In the genomic region with DNA sequence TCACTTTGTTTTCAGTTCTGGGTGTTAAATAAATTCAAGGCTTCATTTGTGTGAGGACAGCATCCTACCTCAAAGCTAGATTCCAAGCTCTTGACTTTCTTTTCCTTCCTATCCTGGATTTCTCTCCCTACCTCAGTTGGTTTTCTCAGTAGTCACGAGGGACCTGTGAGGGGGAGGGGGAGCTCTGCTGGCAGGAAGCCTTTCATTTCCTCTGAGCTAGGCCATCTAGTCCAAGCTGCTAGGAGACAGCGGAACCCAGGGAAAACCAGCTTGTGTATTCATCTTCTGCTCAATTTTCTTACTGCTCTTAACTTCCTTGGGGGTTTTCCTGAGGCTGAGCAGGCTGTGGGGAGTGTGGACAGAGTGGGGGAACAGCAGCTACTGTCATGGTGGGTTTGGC, we compare ENCODE assay signal across 8 mouse cellular contexts. TPM values are rescaled to one million over a fixed set of nuclear protein-coding genes. Genes with fewer than 3 reads are reported as not detected.
DNase-seq lines count a peak whose midpoint lies in the region; ATAC-seq and TF ChIP-seq lines count a peak whose summit lies in the region.

No protein-coding gene starts in this region.

- H3K27ac ChIP-seq in hindbrain, embryonic 12.5 days: peak overlapping the region; percentile 52
- H3K27ac ChIP-seq in hindbrain, embryonic 10.5 days: no peak overlapping the region
- H3K27ac ChIP-seq in heart, embryonic 11.5 days (ENCODE audit: low read depth, low read length): peak overlapping the region; percentile 58; the same call in 1 of the 2 replicates
- peak overlapping the region; percentile 54 for H3K27ac ChIP-seq in lung, postnatal 0 days (ENCODE audit: low read length)

- no peak for TF ChIP-seq EP300 in lung, postnatal 0 days (IDR thresholded peaks at IDR 0.05)

- WGBS in hindbrain, embryonic 12.5 days: 53% methylated on average over 2 of the region's 2 CpGs
- WGBS in hindbrain, embryonic 10.5 days: 61% methylated on average over 2 of the region's 2 CpGs
- 49% methylated on average over 2 of the region's 2 CpGs for WGBS in heart, embryonic 11.5 days (ENCODE audit: insufficient replicate concordance)
- 47% methylated on average over 2 of the region's 2 CpGs for WGBS in lung, postnatal 0 days

- no peak overlapping the region for H3K4me2 ChIP-seq in hindbrain, embryonic 12.5 days (replicated peaks)
- H3K4me2 ChIP-seq in heart, embryonic 11.5 days: no peak overlapping the region
- no peak overlapping the region for H3K4me2 ChIP-seq in lung, postnatal 0 days (replicated peaks; ENCODE audit: low read depth, low read length)

- no peaks in the 10 kb centered on the region for H3K9me3 ChIP-seq in hindbrain, embryonic 12.5 days (replicated peaks)
- no peaks in the 10 kb centered on the region for H3K9me3 ChIP-seq in hindbrain, embryonic 10.5 days
- no peaks in the 10 kb centered on the region for H3K9me3 ChIP-seq in heart, embryonic 11.5 days (replicated peaks; ENCODE audit: control insufficient read depth, low read length)
- H3K9me3 ChIP-seq in lung, postnatal 0 days (ENCODE audit: low read length): no peaks in the 10 kb centered on the region

- H3K36me3 ChIP-seq in hindbrain, embryonic 12.5 days: peaks cover 67% of the 10 kb centered on the region
- peaks cover 98% of the 10 kb centered on the region for H3K36me3 ChIP-seq in hindbrain, embryonic 10.5 days
- peaks cover 19% of the 10 kb centered on the region for H3K36me3 ChIP-seq in heart, embryonic 11.5 days (ENCODE audit: control insufficient read depth, insufficient read depth, low read length)
- peaks cover 17% of the 10 kb centered on the region; the same call in 1 of the 2 replicates for H3K36me3 ChIP-seq in lung, postnatal 0 days (ENCODE audit: insufficient read depth, low read length)

- no peak for ATAC-seq in hindbrain, embryonic 12.5 days (ENCODE audit: low FRiP score)
- no peak for ATAC-seq in heart, embryonic 11.5 days (replicated peaks; ENCODE audit: insufficient number of reproducible peaks, low FRiP score, low TSS enrichment)
- ATAC-seq in lung, postnatal 0 days: peak; percentile 63
- ATAC-seq in monocyte, adult 5-6 weeks (replicated peaks; ENCODE audit: insufficient number of reproducible peaks, low FRiP score, low TSS enrichment, poor library complexity, severe bottlenecking): no peak

- H3K4me1 ChIP-seq in hindbrain, embryonic 12.5 days: peaks cover 6% of the 10 kb centered on the region; the same call in 1 of the 2 replicates
- H3K4me1 ChIP-seq in hindbrain, embryonic 10.5 days (replicated peaks): 0 out of 2 replicates have a peak, but pooled peaks cover 4% of the 10 kb centered on the region
- H3K4me1 ChIP-seq in heart, embryonic 11.5 days (ENCODE audit: control insufficient read depth, insufficient read depth, low read length): peaks cover 9% of the 10 kb centered on the region; the same call in 1 of the 2 replicates
- H3K4me1 ChIP-seq in lung, postnatal 0 days (ENCODE audit: insufficient read depth, low read depth, low read length): peaks cover 13% of the 10 kb centered on the region

- no peak overlapping the region for H3K9ac ChIP-seq in hindbrain, embryonic 12.5 days
- no peak overlapping the region for H3K9ac ChIP-seq in heart, embryonic 11.5 days (ENCODE audit: low read depth, low read length)
- no peak overlapping the region for H3K9ac ChIP-seq in lung, postnatal 0 days (replicated peaks; ENCODE audit: low read depth)

- no peak overlapping the region for H3K4me3 ChIP-seq in hindbrain, embryonic 12.5 days
- H3K4me3 ChIP-seq in hindbrain, embryonic 10.5 days: no peak overlapping the region
- H3K4me3 ChIP-seq in heart, embryonic 11.5 days (ENCODE audit: low read depth, low read length): no peak overlapping the region
- H3K4me3 ChIP-seq in lung, postnatal 0 days (ENCODE audit: low read depth, low read length): no peak overlapping the region

- no peaks in the 10 kb centered on the region for H3K27me3 ChIP-seq in hindbrain, embryonic 12.5 days
- no peaks in the 10 kb centered on the region for H3K27me3 ChIP-seq in hindbrain, embryonic 10.5 days (ENCODE audit: insufficient read depth, poor library complexity, severe bottlenecking)
- no peaks in the 10 kb centered on the region for H3K27me3 ChIP-seq in heart, embryonic 11.5 days (ENCODE audit: control insufficient read depth, insufficient read depth, low read length)
- no peaks in the 10 kb centered on the region for H3K27me3 ChIP-seq in lung, postnatal 0 days (replicated peaks; ENCODE audit: insufficient read depth, low read length)

- no peak for TF ChIP-seq CTCF in lung, postnatal 0 days (IDR thresholded peaks at IDR 0.05)

- no peak for DNase-seq in hindbrain, embryonic 10.5 days (ENCODE audit: low spot score)
- DNase-seq in adrenal gland, postnatal 10 days: peak; percentile 67
- peak; percentile 77 to 85 for DNase-seq in kidney, postnatal 36 days
- DNase-seq in lung, postnatal 0 days (ENCODE audit: low spot score): peak; percentile 53
- peak; percentile 21 to 43 for DNase-seq in thymus, adult 18-20 months

RNA-seq across cellular contexts. Expression of a gene that starts 55.0 kb away (rescaled TPM):
- polyA plus RNA-seq in hindbrain, embryonic 12.5 days (2016; fragmentation: Nextera tagmentation; extraction: Ambion mirVana): 6.4 and 6.7 TPM in 2 replicates
- 3.7 TPM in 2 replicates for polyA plus RNA-seq in hindbrain, embryonic 10.5 days (2016; fragmentation: Nextera tagmentation; extraction: Ambion mirVana)
- total RNA-seq in adrenal gland, postnatal 10 days (2021): 1 to 10 TPM; 1.5 to 2.0 TPM
- polyA plus RNA-seq in heart, embryonic 11.5 days (2014; fragmentation: Nextera tagmentation; extraction: Ambion mirVana): 2.2 and 2.3 TPM in 2 replicates
- polyA plus RNA-seq in lung, postnatal 0 days (2015; fragmentation: Nextera tagmentation; extraction: Ambion mirVana): 6.8 and 7.0 TPM in 2 replicates
- 11.2 to 25.2 TPM (median 23.5 TPM) in 3 replicates for total RNA-seq in monocyte, adult 5-6 weeks (2017)

RNA-seq across cellular contexts. Expression of a gene that starts 55.5 kb away (rescaled TPM):
- 121 and 126 TPM in 2 replicates for polyA plus RNA-seq in hindbrain, embryonic 12.5 days (2016; fragmentation: Nextera tagmentation; extraction: Ambion mirVana)
- 62.2 and 96.5 TPM in 2 replicates for polyA plus RNA-seq in hindbrain, embryonic 10.5 days (2016; fragmentation: Nextera tagmentation; extraction: Ambion mirVana)
- 10 to 100 TPM; 96.3 to 98.8 TPM for total RNA-seq in adrenal gland, postnatal 10 days (2021)
- 50.6 and 59.0 TPM in 2 replicates for polyA plus RNA-seq in heart, embryonic 11.5 days (2014; fragmentation: Nextera tagmentation; extraction: Ambion mirVana)
- 119 TPM in 2 replicates for polyA plus RNA-seq in lung, postnatal 0 days (2015; fragmentation: Nextera tagmentation; extraction: Ambion mirVana)
- 4.8 to 57.7 TPM (median 47.6 TPM) in 3 replicates for total RNA-seq in monocyte, adult 5-6 weeks (2017)
